Mouse (Mus musculus): ENCODE measurements at regions not wholly inside any gene's neighbourhood (a gene's known extent, or its start where the extent isn't known, plus 50 kb on each side); places are given as distances from the start of the nearest gene placed in this dataset.
A peak's percentile ranks its signal among the peaks of the same experiment; 100 is the strongest.
"Not testable (repeated sequence)": the region's sequence is repeated elsewhere in the genome, so short reads cannot be mapped to it uniquely, and the experiment has no call there.

DNA sequence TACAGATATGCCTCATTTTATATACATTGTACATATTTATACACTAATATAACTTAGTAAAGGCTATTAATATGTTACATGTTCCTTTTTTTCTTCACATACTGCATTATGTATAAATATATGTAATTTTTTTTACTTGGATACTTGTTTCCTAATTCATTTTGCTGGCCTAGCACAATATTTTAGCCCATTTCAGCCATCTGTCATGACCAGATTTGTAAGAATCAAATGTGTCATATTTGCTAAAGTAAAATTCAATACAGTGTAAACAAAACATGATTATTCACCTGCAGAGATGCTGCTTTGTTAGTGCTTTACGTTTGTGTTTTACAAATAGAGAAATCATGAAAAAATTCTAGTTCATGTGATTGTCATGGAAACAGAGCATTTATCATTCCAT is 441.3 kb downstream of the Adam29 start:
- no peaks in the 10 kb centered on the region for H3K27me3 ChIP-seq (replicated peaks; ENCODE audit: control insufficient read depth, insufficient read depth, low read length)
- 64% methylated on average over 1 of the region's 1 CpGs for WGBS
- no peak for TF ChIP-seq CTCF (conservative IDR thresholded peaks at IDR 0.05; ENCODE audit: insufficient read depth, insufficient read length, low read depth, low read length)
- TF ChIP-seq POLR2A (IDR thresholded peaks at IDR 0.05; ENCODE audit: low read depth, low read length), result no peak

DNA sequence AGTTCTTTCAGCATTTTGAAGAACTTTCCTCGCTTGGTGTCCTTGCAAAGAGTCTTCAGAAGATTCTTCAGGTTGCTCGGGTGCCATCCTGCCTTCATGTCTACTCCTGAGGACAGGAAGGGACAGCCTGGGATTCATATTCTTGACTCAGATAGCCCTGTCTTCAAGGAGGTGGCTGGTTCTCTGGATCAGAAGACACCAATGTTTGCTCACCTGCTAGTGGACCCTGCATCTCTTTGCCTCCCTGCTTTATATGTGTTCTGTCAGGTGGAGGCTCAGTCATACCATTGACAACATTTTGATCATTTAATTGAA is 441.9 kb downstream of the Adam29 start:
- Histone ChIP-seq H3K36me3 (ENCODE audit: control insufficient read depth, insufficient read depth, low read length) (no peaks in the 10 kb centered on the region), H3K27ac (ENCODE audit: insufficient read depth, low read depth, low read length) (peak overlapping the region; percentile 92; the same call in 1 of the 2 replicates), H3K27me3 (replicated peaks; ENCODE audit: control insufficient read depth, insufficient read depth, low read length) (no peaks in the 10 kb centered on the region), H3K4me3 (ENCODE audit: insufficient read depth, low read depth, low read length) (no peak overlapping the region), H3K4me1 (ENCODE audit: control insufficient read depth, insufficient read depth, low read length) (peaks cover 6% of the 10 kb centered on the region; the same call in 1 of the 2 replicates)
- 45% methylated on average over 2 of the region's 2 CpGs for WGBS
- TF ChIP-seq POLR2A (IDR thresholded peaks at IDR 0.05; ENCODE audit: low read depth, low read length) (no peak), CTCF (conservative IDR thresholded peaks at IDR 0.05; ENCODE audit: insufficient read depth, insufficient read length, low read depth, low read length) (no peak)
- no peak for DNase-seq

More for the DNA sequence above, 441.3 kb downstream of the Adam29 start:
- peaks cover 6% of the 10 kb centered on the region; the same call in 1 of the 2 replicates for H3K4me1 ChIP-seq (ENCODE audit: control insufficient read depth, insufficient read depth, low read length)
- no peaks in the 10 kb centered on the region for H3K36me3 ChIP-seq (ENCODE audit: control insufficient read depth, insufficient read depth, low read length)
- peak; percentile 0 for DNase-seq
- H3K27ac ChIP-seq (ENCODE audit: insufficient read depth, low read depth, low read length), result no peak overlapping the region
- no peak overlapping the region for H3K4me3 ChIP-seq (ENCODE audit: insufficient read depth, low read depth, low read length)

DNA sequence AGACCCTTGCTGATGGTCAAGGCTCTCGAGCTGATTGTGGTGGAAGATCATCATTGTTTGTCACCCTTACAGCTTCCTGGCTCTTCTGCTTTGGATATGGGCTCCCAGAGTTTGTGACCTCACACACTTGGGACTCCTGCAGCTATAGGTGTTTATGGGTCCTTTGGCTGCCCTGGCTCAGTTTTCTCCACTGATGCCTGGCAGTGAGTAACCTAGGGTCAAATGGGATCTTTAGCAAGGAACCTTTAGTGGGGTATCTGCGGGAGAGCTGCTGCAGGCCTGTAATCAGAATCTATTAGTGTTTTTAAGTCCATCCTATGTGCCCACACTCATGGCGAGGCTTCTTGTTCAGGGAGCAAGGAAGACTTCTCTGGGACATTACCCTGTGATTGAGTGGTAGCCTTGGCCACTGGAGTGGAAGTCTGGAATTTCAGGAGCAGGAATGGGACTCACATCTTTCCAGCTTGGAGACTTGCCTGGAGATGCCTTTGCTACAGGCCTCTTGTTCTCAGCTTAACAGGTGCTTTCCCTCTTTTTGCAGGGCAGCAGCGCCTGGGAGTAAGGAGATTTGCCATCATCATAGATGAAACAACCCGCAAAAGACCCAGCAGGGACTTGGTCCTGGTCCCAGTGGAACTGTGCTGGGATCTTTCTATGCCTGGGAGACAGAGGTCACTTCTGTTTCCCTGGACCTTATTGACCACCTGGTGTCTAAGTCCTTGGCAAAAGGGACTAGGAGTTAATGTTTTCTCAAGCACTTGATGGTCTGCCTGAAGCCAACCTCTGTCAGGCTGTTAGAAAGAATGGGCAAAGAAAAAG is 442.5 kb downstream of the Adam29 start:
- TF ChIP-seq POLR2A (IDR thresholded peaks at IDR 0.05; ENCODE audit: low read depth, low read length) (no peak), CTCF (conservative IDR thresholded peaks at IDR 0.05; ENCODE audit: insufficient read depth, insufficient read length, low read depth, low read length) (no peak)
- peak; percentile 98 for DNase-seq
- peaks cover 6% of the 10 kb centered on the region; the same call in 1 of the 2 replicates for H3K4me1 ChIP-seq (ENCODE audit: control insufficient read depth, insufficient read depth, low read length)
- H3K4me3 ChIP-seq (ENCODE audit: insufficient read depth, low read depth, low read length), result no peak overlapping the region
- H3K27ac ChIP-seq (ENCODE audit: insufficient read depth, low read depth, low read length), result peak overlapping the region; percentile 92; the same call in 1 of the 2 replicates
- H3K27me3 ChIP-seq (replicated peaks; ENCODE audit: control insufficient read depth, insufficient read depth, low read length), result no peaks in the 10 kb centered on the region
- H3K36me3 ChIP-seq (ENCODE audit: control insufficient read depth, insufficient read depth, low read length), result no peaks in the 10 kb centered on the region
- whole genome bisulfite sequencing, result 71% methylated on average over 5 of the region's 5 CpGs

DNA sequence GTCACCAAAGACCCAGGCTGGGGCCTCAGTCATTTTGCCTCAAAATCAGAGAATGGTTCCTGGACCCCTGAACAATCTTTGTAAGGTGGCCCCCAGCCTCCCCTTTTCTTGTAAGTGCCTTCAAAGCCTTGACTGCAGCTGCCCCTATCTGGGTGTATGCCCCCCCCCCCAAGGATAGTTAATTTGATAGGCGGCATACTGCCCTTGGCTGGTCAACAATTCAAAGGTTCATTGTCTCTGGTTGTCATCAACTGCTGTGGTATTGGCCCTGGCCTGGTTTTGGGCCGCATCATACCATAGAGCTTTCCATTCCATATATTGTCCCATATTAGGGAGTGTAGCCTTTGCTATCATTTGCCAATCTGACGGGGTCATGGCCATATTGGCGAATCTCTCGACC is 446.0 kb downstream of the Adam29 start:
- 92% methylated on average over 5 of the region's 5 CpGs for WGBS
- H3K36me3 ChIP-seq (ENCODE audit: control insufficient read depth, insufficient read depth, low read length); H3K27ac ChIP-seq (ENCODE audit: insufficient read depth, low read depth, low read length): not testable (repeated sequence)

DNA sequence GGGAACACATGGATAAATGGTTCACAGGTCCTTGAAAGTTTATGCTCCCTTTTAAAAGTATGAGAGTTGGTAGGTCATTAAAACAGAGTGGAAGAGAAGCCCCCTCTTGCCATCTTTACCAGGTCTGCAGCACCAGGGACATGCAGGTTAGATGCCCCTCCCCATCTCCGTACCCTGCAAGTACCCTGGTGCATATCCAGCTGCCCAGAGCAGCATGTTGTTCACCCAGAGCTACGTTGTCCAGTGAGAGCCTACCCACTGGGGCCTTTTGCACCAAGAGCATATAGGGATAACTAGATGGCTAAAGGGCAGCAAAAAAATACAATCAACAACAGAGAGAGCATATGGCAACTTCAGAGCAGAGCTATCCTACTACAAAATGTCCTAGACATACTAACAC is 449.3 kb downstream of the Adam29 start:
- Histone ChIP-seq H3K36me3 (ENCODE audit: control insufficient read depth, insufficient read depth, low read length) (no peaks in the 10 kb centered on the region), H3K27ac (ENCODE audit: insufficient read depth, low read depth, low read length) (no peak overlapping the region), H3K4me1 (ENCODE audit: control insufficient read depth, insufficient read depth, low read length) (no peaks in the 10 kb centered on the region), H3K4me3 (ENCODE audit: insufficient read depth, low read depth, low read length) (no peak overlapping the region), H3K27me3 (replicated peaks; ENCODE audit: control insufficient read depth, insufficient read depth, low read length) (no peaks in the 10 kb centered on the region)
- TF ChIP-seq POLR2A (IDR thresholded peaks at IDR 0.05; ENCODE audit: low read depth, low read length) (no peak), CTCF (conservative IDR thresholded peaks at IDR 0.05; ENCODE audit: insufficient read depth, insufficient read length, low read depth, low read length) (no peak)
- DNase-seq, result no peak
- 68% methylated on average over 2 of the region's 2 CpGs for WGBS

More for the DNA sequence above, 446.0 kb downstream of the Adam29 start:
- DNase-seq, result peak; percentile 2
- H3K4me3 ChIP-seq (ENCODE audit: insufficient read depth, low read depth, low read length); H3K27me3 ChIP-seq (replicated peaks; ENCODE audit: control insufficient read depth, insufficient read depth, low read length); H3K4me1 ChIP-seq (ENCODE audit: control insufficient read depth, insufficient read depth, low read length): not testable (repeated sequence)

Data from kidney, adult 2 months (tissue).